Mouse (Mus musculus): ENCODE measurements around the gene Bcor. TPM values are rescaled to one million over a fixed set of nuclear protein-coding genes. Genes with fewer than 3 reads are reported as not detected.

The Bcor gene
- 32.9 and 33.5 TPM in 2 replicates for total RNA-seq (2012; rRNA removed)

DNA sequence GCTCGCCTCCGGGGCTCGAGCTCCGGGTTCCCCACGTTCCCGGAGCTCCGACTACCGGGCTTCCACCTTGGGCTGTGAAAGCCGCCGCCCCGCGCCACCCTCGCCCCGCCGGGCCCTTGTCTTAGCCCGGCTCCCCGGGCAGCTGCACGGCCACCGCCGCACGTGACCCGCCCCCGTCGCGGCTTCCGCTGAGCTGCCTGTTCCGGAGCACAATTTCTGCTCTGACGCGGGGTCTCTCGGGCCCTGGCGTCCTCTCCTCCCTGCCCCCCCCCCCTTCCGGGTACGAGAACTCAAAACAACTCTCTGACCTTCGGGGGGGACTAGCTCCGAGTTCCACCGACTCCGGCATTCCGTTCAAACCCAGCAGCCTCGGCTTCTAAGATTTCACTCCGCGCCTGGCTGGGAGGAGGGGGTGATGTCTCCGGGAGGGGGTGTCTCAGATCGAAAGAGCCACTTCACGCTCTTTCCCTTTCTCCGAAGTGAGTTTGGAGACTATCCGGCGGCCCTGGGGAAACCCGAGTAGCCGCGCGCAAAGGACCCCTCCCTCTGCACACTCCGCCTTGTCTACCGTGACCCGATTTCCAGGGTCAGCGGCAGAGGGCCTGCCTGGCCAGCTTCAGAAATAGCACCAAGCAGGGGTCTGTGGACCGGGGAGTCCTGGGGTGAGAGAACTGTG lies at the start of gene Bcor:
TSS of gene Bcor (minus strand) at position 375 of the 676 bp plus-strand sequence.
- DNase-seq (ENCODE audit: low read depth, low spot score) = no peak
- peak within 1 kb of the TSS; percentile 75 for H3K9ac ChIP-seq (ENCODE audit: insufficient read depth, low read depth, low read length, poor library complexity, severe bottlenecking)
- no peaks in the 10 kb centered on the region for H3K36me3 ChIP-seq (ENCODE audit: control insufficient read depth, insufficient read depth, low read length, poor library complexity, severe bottlenecking)
- H3K4me3 ChIP-seq (ENCODE audit: insufficient read depth in 1 of 2, low read depth in 1 of 2, low read length in 2 of 2, poor library complexity in 1 of 2, severe bottlenecking in 1 of 2) = peak within 1 kb of the TSS; percentile 47 to 62
- no peak within 1 kb of the TSS for H3K27ac ChIP-seq (ENCODE audit: insufficient read depth, low read depth, low read length, poor library complexity, severe bottlenecking)
- H3K9me3 ChIP-seq (ENCODE audit: control insufficient read depth, insufficient read depth, low read depth, low read length) = no peaks in the 10 kb centered on the region
- peaks cover 0 to 5% of the 10 kb centered on the region in 2 experiments; a peak in 1 of 4 replicates for H3K4me1 ChIP-seq (ENCODE audit: control insufficient read depth in 2 of 2, insufficient read depth in 2 of 2, low read length in 2 of 2, poor library complexity in 1 of 2)
- in situ Hi-C loops (cut with MboI; ENCODE audit: low sequenced_read_pairs in 2 of 2, unreplicated experiment in 2 of 2) = no loop called here
- TF ChIP-seq MAFK (IDR thresholded peaks at IDR 0.05; ENCODE audit: insufficient read depth, low read depth, low read length) = no peak
- no peak for TF ChIP-seq HCFC1 (IDR thresholded peaks at IDR 0.05; ENCODE audit: borderline replicate concordance, insufficient read depth, low read length)
- no peak for TF ChIP-seq CHD2 (IDR thresholded peaks at IDR 0.05; ENCODE audit: low read depth, low read length)
- no peak for TF ChIP-seq ZC3H11A (IDR thresholded peaks at IDR 0.05; ENCODE audit: borderline replicate concordance, low read depth, low read length)
- no peak for TF ChIP-seq ZNF384 (IDR thresholded peaks at IDR 0.05; ENCODE audit: low read depth, low read length)

DNA sequence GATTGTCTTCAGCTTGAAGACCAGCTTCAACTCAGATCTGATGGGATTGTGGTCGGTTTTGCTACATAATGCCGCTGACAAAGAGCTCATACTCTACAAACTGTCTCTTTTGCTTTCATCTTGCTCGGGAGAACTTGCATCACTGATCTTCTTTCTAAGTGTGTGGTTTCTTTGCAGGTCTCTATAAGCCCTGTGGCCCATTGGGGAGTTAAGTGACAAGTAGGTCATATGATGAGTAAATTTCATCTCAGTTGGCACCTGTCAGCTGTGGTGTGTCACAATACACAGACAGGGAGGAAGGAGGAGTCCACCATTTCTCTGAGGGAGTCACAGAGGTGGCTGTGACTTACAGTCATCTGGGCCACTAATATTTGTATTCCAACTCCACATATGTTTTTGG lies 42.8 kb upstream of the Bcor start:
- no peak for DNase-seq (ENCODE audit: low read depth, low spot score)
- in situ Hi-C loops (cut with MboI; ENCODE audit: low sequenced_read_pairs in 2 of 2, unreplicated experiment in 2 of 2) = no loop called here
- TF ChIP-seq MAFK (IDR thresholded peaks at IDR 0.05; ENCODE audit: insufficient read depth, low read depth, low read length) = no peak

GRCm38 (mm10) chrX:12201111-12201510 lies 41.0 kb upstream of the Bcor start:
- Histone ChIP-seq H3K36me3 (ENCODE audit: control insufficient read depth, insufficient read depth, low read length, poor library complexity, severe bottlenecking) (no peaks in the 10 kb centered on the region), H3K9me3 (ENCODE audit: control insufficient read depth, insufficient read depth, low read depth, low read length) (no peaks in the 10 kb centered on the region), H3K4me3 (ENCODE audit: insufficient read depth in 1 of 2, low read depth in 1 of 2, low read length in 2 of 2, poor library complexity in 1 of 2, severe bottlenecking in 1 of 2) (no peak overlapping the region), H3K4me1 (ENCODE audit: control insufficient read depth in 2 of 2, insufficient read depth in 2 of 2, low read length in 2 of 2, poor library complexity in 1 of 2) (no peaks in the 10 kb centered on the region), H3K9ac (ENCODE audit: insufficient read depth, low read depth, low read length, poor library complexity, severe bottlenecking) (no peak overlapping the region), H3K27ac (ENCODE audit: insufficient read depth, low read depth, low read length, poor library complexity, severe bottlenecking) (no peak overlapping the region)
- TF ChIP-seq CHD2 (IDR thresholded peaks at IDR 0.05; ENCODE audit: low read depth, low read length) = no peak
- no peak for TF ChIP-seq HCFC1 (IDR thresholded peaks at IDR 0.05; ENCODE audit: borderline replicate concordance, insufficient read depth, low read length)
- TF ChIP-seq ZC3H11A (IDR thresholded peaks at IDR 0.05; ENCODE audit: borderline replicate concordance, low read depth, low read length) = no peak
- no peak for TF ChIP-seq ZNF384 (IDR thresholded peaks at IDR 0.05; ENCODE audit: low read depth, low read length)
- no peak for TF ChIP-seq MAFK (IDR thresholded peaks at IDR 0.05; ENCODE audit: insufficient read depth, low read depth, low read length)
- no peak for DNase-seq (ENCODE audit: low read depth, low spot score)
- in situ Hi-C loops (cut with MboI; ENCODE audit: low sequenced_read_pairs in 2 of 2, unreplicated experiment in 2 of 2) = no loop called here

More for the DNA sequence above, 42.8 kb upstream of the Bcor start:
- Histone ChIP-seq H3K27ac (ENCODE audit: insufficient read depth, low read depth, low read length, poor library complexity, severe bottlenecking) (no peak overlapping the region), H3K36me3 (ENCODE audit: control insufficient read depth, insufficient read depth, low read length, poor library complexity, severe bottlenecking) (no peaks in the 10 kb centered on the region), H3K4me3 (ENCODE audit: insufficient read depth in 1 of 2, low read depth in 1 of 2, low read length in 2 of 2, poor library complexity in 1 of 2, severe bottlenecking in 1 of 2) (no peak overlapping the region), H3K9ac (ENCODE audit: insufficient read depth, low read depth, low read length, poor library complexity, severe bottlenecking) (no peak overlapping the region), H3K9me3 (ENCODE audit: control insufficient read depth, insufficient read depth, low read depth, low read length) (no peaks in the 10 kb centered on the region), H3K4me1 (ENCODE audit: control insufficient read depth in 2 of 2, insufficient read depth in 2 of 2, low read length in 2 of 2, poor library complexity in 1 of 2) (no peaks in the 10 kb centered on the region)

- no peak for DNase-seq (ENCODE audit: low read depth, low spot score)
- H3K4me1 ChIP-seq (ENCODE audit: control insufficient read depth in 2 of 2, insufficient read depth in 2 of 2, low read length in 2 of 2, poor library complexity in 1 of 2) = no peaks in the 10 kb centered on the region
- no peak overlapping the region for H3K4me3 ChIP-seq (ENCODE audit: insufficient read depth in 1 of 2, low read depth in 1 of 2, low read length in 2 of 2, poor library complexity in 1 of 2, severe bottlenecking in 1 of 2)
- H3K27ac ChIP-seq (ENCODE audit: insufficient read depth, low read depth, low read length, poor library complexity, severe bottlenecking) = no peak overlapping the region
- in situ Hi-C loops (cut with MboI; ENCODE audit: low sequenced_read_pairs in 2 of 2, unreplicated experiment in 2 of 2) = no loop called here
- H3K36me3 ChIP-seq (ENCODE audit: control insufficient read depth, insufficient read depth, low read length, poor library complexity, severe bottlenecking) = no peaks in the 10 kb centered on the region
- no peak overlapping the region for H3K9ac ChIP-seq (ENCODE audit: insufficient read depth, low read depth, low read length, poor library complexity, severe bottlenecking)
- TF ChIP-seq ZC3H11A (IDR thresholded peaks at IDR 0.05; ENCODE audit: borderline replicate concordance, low read depth, low read length) (no peak), CHD2 (IDR thresholded peaks at IDR 0.05; ENCODE audit: low read depth, low read length) (no peak), MAFK (IDR thresholded peaks at IDR 0.05; ENCODE audit: insufficient read depth, low read depth, low read length) (no peak), HCFC1 (IDR thresholded peaks at IDR 0.05; ENCODE audit: borderline replicate concordance, insufficient read depth, low read length) (no peak), ZNF384 (IDR thresholded peaks at IDR 0.05; ENCODE audit: low read depth, low read length) (no peak)
- H3K9me3 ChIP-seq (ENCODE audit: control insufficient read depth, insufficient read depth, low read depth, low read length) = no peaks in the 10 kb centered on the region
These were observed 35.2 kb upstream of the Bcor start for GRCm38 (mm10) chrX:12195234-12195919.
